Mouse (Mus musculus): ENCODE results near the gene Gm15262. TPM values are rescaled to one million over a fixed set of nuclear protein-coding genes. Genes with fewer than 3 reads are reported as not detected.
A peak's percentile ranks its signal among the peaks of the same experiment; 100 is the strongest.
"Not testable (repeated sequence)": the region's sequence is repeated elsewhere in the genome, so short reads cannot be mapped to it uniquely, and the experiment has no call there.

The Gm15262 gene
- polyA plus RNA-seq (2014; fragmentation: Nextera tagmentation; extraction: Ambion mirVana), result not detected in 2 replicates

DNA sequence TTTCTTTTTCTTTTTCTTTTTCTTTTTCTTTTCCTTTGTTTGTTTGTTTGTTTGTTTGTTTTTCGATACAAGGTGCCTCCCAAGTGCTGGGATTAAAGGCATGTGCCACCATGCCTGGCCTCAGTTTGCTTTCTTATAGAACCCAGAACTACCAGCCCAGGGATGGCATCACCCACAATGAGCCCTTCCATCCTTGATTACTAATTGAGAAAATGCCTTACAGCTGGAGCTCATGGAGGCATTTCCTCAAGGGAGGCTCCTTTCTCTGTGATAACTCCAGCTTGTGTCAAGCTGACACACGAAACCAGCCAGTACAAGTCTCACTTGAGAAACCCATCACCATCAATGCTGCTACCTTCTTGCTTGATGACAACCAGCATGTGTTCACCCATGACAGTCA is at the start of gene Gm15262:
TSS of gene Gm15262 (plus strand) at position 301 of the 400 bp plus-strand sequence.
- H3K27me3 ChIP-seq (ENCODE audit: insufficient read depth, low read length); H3K36me3 ChIP-seq (ENCODE audit: insufficient read depth); H3K4me1 ChIP-seq (ENCODE audit: insufficient read depth); H3K9ac ChIP-seq; H3K9me3 ChIP-seq (ENCODE audit: low read depth, low read length); DNase-seq; ATAC-seq (ENCODE audit: insufficient read depth); H3K27ac ChIP-seq (ENCODE audit: low read depth); H3K4me2 ChIP-seq; H3K4me3 ChIP-seq (ENCODE audit: low read depth, low read length): not testable (repeated sequence)
- WGBS, result 54% methylated on average over 2 of the region's 2 CpGs

DNA sequence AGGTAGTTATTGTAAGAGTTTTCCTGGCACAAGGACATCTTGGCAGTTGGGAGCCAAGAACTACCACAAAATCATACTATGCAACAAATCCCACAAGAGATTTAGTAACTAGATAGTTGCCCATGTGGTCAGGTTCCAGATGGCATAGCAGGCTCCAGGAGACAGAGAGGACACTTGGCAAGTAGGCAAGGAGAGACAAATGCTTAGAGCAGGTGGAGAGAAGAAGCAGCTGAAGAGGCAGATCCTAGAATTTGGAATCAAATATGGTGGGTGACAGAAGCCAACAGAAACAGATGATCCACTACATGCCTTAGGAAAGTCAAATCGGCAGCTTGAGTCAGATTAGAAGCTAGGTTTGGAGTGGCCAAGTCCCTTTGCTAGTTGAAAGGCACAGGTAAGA is 20.9 kb downstream of the Gm15262 start:
- Histone ChIP-seq H3K36me3 (ENCODE audit: insufficient read depth) (no peaks in the 10 kb centered on the region), H3K9ac (no peak overlapping the region), H3K27ac (ENCODE audit: low read depth) (no peak overlapping the region), H3K4me3 (ENCODE audit: low read depth, low read length) (no peak overlapping the region), H3K9me3 (ENCODE audit: low read depth, low read length) (no peaks in the 10 kb centered on the region), H3K27me3 (ENCODE audit: insufficient read depth, low read length) (no peaks in the 10 kb centered on the region), H3K4me2 (no peak overlapping the region), H3K4me1 (ENCODE audit: insufficient read depth) (no peaks in the 10 kb centered on the region)
- TF ChIP-seq CTCF (IDR thresholded peaks at IDR 0.05; ENCODE audit: low read depth), result no peak
- ATAC-seq (ENCODE audit: insufficient read depth) (no peak), DNase-seq (no peak)
- 86% methylated on average over 1 of the region's 1 CpGs for WGBS

DNA sequence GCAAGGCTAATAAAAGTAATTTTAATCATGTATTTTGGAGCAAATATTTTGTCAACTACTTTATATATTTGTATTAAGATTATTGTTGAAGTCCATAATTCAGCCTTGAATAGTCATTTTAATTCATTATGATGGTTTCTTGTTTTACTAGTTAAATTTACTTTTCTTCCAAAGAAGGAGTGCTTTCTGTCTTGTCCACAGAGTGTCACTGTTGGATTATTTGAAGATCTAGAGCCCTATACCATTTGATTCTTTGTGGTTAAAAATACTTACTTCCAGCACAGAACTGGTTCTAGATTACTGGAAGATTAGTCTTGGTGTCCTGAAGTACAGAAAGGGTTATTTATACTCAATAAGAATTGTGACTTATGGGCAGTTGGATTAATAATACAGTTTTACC is 29.2 kb downstream of the Gm15262 start:
- no peaks in the 10 kb centered on the region for H3K27me3 ChIP-seq (ENCODE audit: insufficient read depth, low read length)
- no peak overlapping the region for H3K4me2 ChIP-seq
- H3K27ac ChIP-seq (ENCODE audit: low read depth), result no peak overlapping the region
- TF ChIP-seq CTCF (IDR thresholded peaks at IDR 0.05; ENCODE audit: low read depth), result no peak
- H3K4me1 ChIP-seq (ENCODE audit: insufficient read depth), result no peaks in the 10 kb centered on the region
- ATAC-seq (ENCODE audit: insufficient read depth), result no peak
- H3K9me3 ChIP-seq (ENCODE audit: low read depth, low read length), result no peaks in the 10 kb centered on the region
- H3K4me3 ChIP-seq (ENCODE audit: low read depth, low read length), result no peak overlapping the region
- H3K36me3 ChIP-seq (ENCODE audit: insufficient read depth), result no peaks in the 10 kb centered on the region
- H3K9ac ChIP-seq, result no peak overlapping the region
- DNase-seq, result no peak

DNA sequence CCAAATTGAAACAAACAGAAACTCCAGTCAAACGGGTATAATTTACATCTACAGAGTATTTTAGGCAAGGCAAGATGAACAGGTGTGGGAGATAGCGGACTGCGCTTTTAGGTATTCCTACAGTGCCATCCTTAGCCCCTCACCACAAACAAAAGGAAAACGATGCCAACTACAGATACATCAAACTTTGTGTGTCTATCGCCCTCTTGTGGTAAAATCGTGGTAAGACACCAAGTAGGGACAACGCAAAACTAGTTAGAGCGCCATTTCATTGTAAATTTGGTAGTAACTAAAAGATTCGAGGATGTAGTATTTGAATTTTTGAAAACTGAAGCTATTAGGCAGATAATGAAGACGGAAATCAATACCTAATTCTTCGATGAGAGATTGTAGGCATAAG is 83.7 kb downstream of the Gm15262 start:
- TF ChIP-seq CTCF (IDR thresholded peaks at IDR 0.05; ENCODE audit: low read depth), result peak; percentile 57
- Histone ChIP-seq H3K9me3 (ENCODE audit: low read depth, low read length) (no peaks in the 10 kb centered on the region), H3K4me2 (no peak overlapping the region), H3K27ac (ENCODE audit: low read depth) (no peak overlapping the region), H3K27me3 (ENCODE audit: insufficient read depth, low read length) (no peaks in the 10 kb centered on the region), H3K36me3 (ENCODE audit: insufficient read depth) (no peaks in the 10 kb centered on the region), H3K4me3 (ENCODE audit: low read depth, low read length) (no peak overlapping the region), H3K4me1 (ENCODE audit: insufficient read depth) (no peaks in the 10 kb centered on the region), H3K9ac (no peak overlapping the region)
- 29% methylated on average over 11 of the region's 11 CpGs for WGBS
- DNase-seq (peak; percentile 44), ATAC-seq (ENCODE audit: insufficient read depth) (no peak)

DNA sequence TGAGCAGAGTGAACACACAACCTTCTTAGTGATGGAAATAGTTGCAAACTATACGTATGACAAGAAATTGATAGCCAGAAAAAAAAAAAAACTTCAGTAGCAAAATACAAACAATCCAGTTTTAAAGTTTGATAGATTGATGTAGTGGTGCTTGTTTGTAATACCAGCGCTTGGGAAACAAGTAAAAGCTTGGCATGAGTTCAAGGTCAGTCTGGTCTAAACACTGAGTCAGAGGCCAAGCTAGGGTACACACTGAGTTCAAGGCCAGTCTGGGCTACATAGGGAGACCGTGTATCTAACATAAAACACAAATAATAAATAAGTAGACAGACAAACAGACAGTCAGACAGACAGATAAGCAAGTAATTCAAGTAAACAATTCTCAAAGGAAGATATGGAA is 84.2 kb downstream of the Gm15262 start:
- DNase-seq, result no peak
- TF ChIP-seq CTCF (IDR thresholded peaks at IDR 0.05; ENCODE audit: low read depth), result no peak
- Histone ChIP-seq H3K9ac (no peak overlapping the region), H3K4me1 (ENCODE audit: insufficient read depth) (no peaks in the 10 kb centered on the region), H3K4me3 (ENCODE audit: low read depth, low read length) (no peak overlapping the region), H3K9me3 (ENCODE audit: low read depth, low read length) (no peaks in the 10 kb centered on the region), H3K36me3 (ENCODE audit: insufficient read depth) (no peaks in the 10 kb centered on the region), H3K27me3 (ENCODE audit: insufficient read depth, low read length) (no peaks in the 10 kb centered on the region), H3K27ac (ENCODE audit: low read depth) (no peak overlapping the region), H3K4me2 (no peak overlapping the region)
- no peak for ATAC-seq (ENCODE audit: insufficient read depth)
- 45% methylated on average over 3 of the region's 3 CpGs for WGBS

DNA sequence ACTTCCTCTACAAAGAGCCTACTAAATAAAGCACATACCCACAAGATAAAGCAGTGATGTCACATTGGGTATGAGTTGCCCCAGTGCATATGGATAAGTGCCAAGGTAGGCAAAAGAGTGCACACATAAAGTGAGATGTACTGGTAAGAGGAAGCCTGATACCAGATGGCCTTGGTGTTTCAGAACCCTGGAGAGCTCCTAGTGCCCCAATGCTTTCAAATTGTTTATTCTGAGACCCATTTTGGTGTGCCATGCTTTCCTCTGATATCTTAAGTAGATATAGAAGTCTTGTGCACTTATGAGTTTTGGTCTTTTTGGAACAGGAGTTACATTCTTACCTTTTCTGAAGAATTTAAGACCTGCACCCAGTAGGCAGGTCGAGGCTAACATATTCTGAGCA is 88.3 kb downstream of the Gm15262 start:
- TF ChIP-seq CTCF (IDR thresholded peaks at IDR 0.05; ENCODE audit: low read depth), result no peak
- WGBS, result 47% methylated on average over 1 of the region's 1 CpGs
- H3K36me3 ChIP-seq (ENCODE audit: insufficient read depth), result no peaks in the 10 kb centered on the region
- no peaks in the 10 kb centered on the region for H3K9me3 ChIP-seq (ENCODE audit: low read depth, low read length)
- H3K4me1 ChIP-seq (ENCODE audit: insufficient read depth), result no peaks in the 10 kb centered on the region
- no peak overlapping the region for H3K4me3 ChIP-seq (ENCODE audit: low read depth, low read length)
- no peak overlapping the region for H3K9ac ChIP-seq
- no peaks in the 10 kb centered on the region for H3K27me3 ChIP-seq (ENCODE audit: insufficient read depth, low read length)
- ATAC-seq (ENCODE audit: insufficient read depth), result no peak
- H3K4me2 ChIP-seq, result no peak overlapping the region
- DNase-seq, result peak; percentile 70
- H3K27ac ChIP-seq (ENCODE audit: low read depth), result no peak overlapping the region

DNA sequence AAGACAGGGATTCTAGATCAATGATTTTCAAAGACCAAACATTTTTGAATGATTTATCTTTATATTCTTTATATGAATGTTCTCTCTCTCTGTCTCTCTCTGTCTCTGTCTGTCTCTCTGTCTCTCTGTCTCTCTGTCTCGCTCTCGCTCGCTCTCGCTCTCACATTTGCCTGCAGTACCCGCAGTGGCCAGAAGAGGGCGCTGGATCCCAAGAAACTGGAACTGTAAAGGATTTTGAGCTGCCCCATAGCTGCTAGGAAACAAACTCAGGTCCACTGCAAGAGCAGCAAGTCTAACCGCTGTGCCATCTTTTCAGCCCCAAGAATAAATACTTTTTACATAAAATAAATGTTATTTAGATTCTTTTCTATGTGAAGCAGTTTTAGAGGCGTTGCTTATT is 98.5 kb downstream of the Gm15262 start:
- 35% methylated on average over 8 of the region's 8 CpGs for WGBS
- peak; percentile 72 for TF ChIP-seq CTCF (IDR thresholded peaks at IDR 0.05; ENCODE audit: low read depth)
- no peaks in the 10 kb centered on the region for H3K4me1 ChIP-seq (ENCODE audit: insufficient read depth)
- H3K4me3 ChIP-seq (ENCODE audit: low read depth, low read length), result no peak overlapping the region
- ATAC-seq (ENCODE audit: insufficient read depth) (no peak), DNase-seq (peak; percentile 60)
- no peak overlapping the region for H3K9ac ChIP-seq
- H3K4me2 ChIP-seq, result no peak overlapping the region
- H3K9me3 ChIP-seq (ENCODE audit: low read depth, low read length), result no peaks in the 10 kb centered on the region
- H3K36me3 ChIP-seq (ENCODE audit: insufficient read depth), result no peaks in the 10 kb centered on the region
- H3K27ac ChIP-seq (ENCODE audit: low read depth), result no peak overlapping the region
- H3K27me3 ChIP-seq (ENCODE audit: insufficient read depth, low read length), result no peaks in the 10 kb centered on the region

DNA sequence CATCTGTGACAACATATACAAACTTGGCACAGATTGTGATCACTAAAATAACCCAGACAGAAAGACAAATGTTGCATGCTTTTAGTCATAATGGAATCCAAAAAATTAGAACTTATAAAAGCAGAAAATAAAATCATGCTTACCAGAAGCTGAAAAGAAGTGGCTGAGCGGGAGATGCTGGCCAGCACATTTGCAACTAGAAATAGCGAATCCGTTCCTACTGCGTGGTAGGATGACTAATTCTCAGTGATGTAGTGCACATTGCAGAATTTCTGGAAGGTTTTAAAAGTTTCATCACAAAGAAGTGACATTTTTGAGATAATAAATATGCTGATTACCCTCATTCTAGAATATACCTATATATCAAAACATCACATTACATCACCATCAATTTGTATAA is 100.7 kb downstream of the Gm15262 start:
- 91% methylated on average over 4 of the region's 4 CpGs for WGBS
- Histone ChIP-seq H3K27ac (ENCODE audit: low read depth) (no peak overlapping the region), H3K4me1 (ENCODE audit: insufficient read depth) (no peaks in the 10 kb centered on the region), H3K9me3 (ENCODE audit: low read depth, low read length) (no peaks in the 10 kb centered on the region), H3K27me3 (ENCODE audit: insufficient read depth, low read length) (no peaks in the 10 kb centered on the region), H3K4me3 (ENCODE audit: low read depth, low read length) (no peak overlapping the region), H3K36me3 (ENCODE audit: insufficient read depth) (no peaks in the 10 kb centered on the region), H3K4me2 (no peak overlapping the region), H3K9ac (no peak overlapping the region)
- DNase-seq (no peak), ATAC-seq (ENCODE audit: insufficient read depth) (no peak)
- TF ChIP-seq CTCF (IDR thresholded peaks at IDR 0.05; ENCODE audit: low read depth), result no peak

Data from lung, embryonic 14.5 days (tissue).